ENCODE assay signal across 10 mouse cellular contexts in the genomic region with DNA sequence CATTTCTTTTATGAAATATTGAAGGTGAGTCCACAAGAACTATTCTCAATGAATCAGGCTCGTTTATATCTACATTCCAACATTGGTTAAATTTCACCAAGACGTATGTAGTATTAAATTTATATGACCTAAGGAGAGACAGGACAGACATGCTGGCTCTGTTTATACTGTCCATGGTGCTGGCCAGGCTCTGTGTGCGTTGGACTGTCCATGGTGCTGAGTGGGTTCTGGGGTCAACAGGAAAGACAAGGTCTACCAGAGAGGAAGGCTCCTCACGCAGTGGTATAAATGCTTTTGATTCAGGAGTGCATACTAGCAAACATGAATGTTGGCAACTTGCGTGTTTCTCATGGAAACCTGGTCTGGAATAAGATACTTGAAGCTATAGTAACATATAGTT.
A peak's percentile ranks its signal among the peaks of the same experiment; 100 is the strongest.
DNase-seq lines count a peak whose midpoint lies in the region; TF ChIP-seq lines count a peak whose summit lies in the region.
"Had no signal": no experiment of that assay in that cellular context is flagged by ENCODE, and none has a peak within 500 bp of the region (broad histone marks: within the 10 kb centered on the region; RNA-seq: fewer than 3 reads in every experiment).

No protein-coding gene starts in this region.

- no peak overlapping the region for H3ac ChIP-seq in myocyte (ENCODE audit: control insufficient read depth, insufficient read length)

- H3K4me2 ChIP-seq in myocyte (ENCODE audit: low read depth) = no peak overlapping the region
- H3K4me2 ChIP-seq: embryonic facial prominence, embryonic 15.5 days had no signal

- no peak overlapping the region for H3K4me3 ChIP-seq in myocyte
- H3K4me3 ChIP-seq: embryonic facial prominence, embryonic 15.5 days had no signal

- peak; percentile 70 for DNase-seq in heart, adult 11 months
- no peak for DNase-seq in heart, postnatal 25 days (ENCODE audit: low spot score)
- peak; percentile 37 for DNase-seq in lung, postnatal 10 days
- DNase-seq in lung, postnatal 25 days (ENCODE audit: low spot score) = no peak
- DNase-seq in embryo, embryonic 10 days (ENCODE audit: low spot score) = peak; percentile 60
- DNase-seq in frontal cortex, postnatal 10 days (ENCODE audit: low spot score in 2 of 2) = no peak
- no peak for DNase-seq in left cerebral cortex, adult 18-20 months (ENCODE audit: low spot score in 2 of 2)
- DNase-seq: midbrain, embryonic 14.5 days had no signal

- no peaks in the 10 kb centered on the region for H3K27me3 ChIP-seq in myocyte (ENCODE audit: control insufficient read depth, insufficient read depth, insufficient read length)
- H3K27me3 ChIP-seq: embryonic facial prominence, embryonic 15.5 days had no signal

- H3K79me2 ChIP-seq in myocyte (ENCODE audit: control insufficient read depth, insufficient read depth) = no peaks in the 10 kb centered on the region

- intact Hi-C loops in heart, postnatal 25 days (cut with DNase I) = no loop called here

- no peak for TF ChIP-seq POLR2A in myocyte (IDR thresholded peaks at IDR 0.05; ENCODE audit: insufficient read length, low read depth)

- no peaks in the 10 kb centered on the region for H3K36me3 ChIP-seq in myocyte (ENCODE audit: control insufficient read depth, insufficient read depth)
- H3K36me3 ChIP-seq: embryonic facial prominence, embryonic 15.5 days had no signal

TF ChIP-seq in myocyte, 11 proteins besides CTCF, POLR2A, EP300 and RAD21:
- no peak for TF ChIP-seq E2F4 (IDR thresholded peaks at IDR 0.05; ENCODE audit: insufficient read depth)
- peak; percentile 83 for TF ChIP-seq REST (IDR thresholded peaks at IDR 0.05; ENCODE audit: insufficient read depth, insufficient read length)
TF ChIP-seq in myocyte: peak in this region for 1.

Comparison
In these comparisons a context has a peak if more than half of its experiments do, and no peak if none do; other contexts are left out.
1. DNase-seq: peak in heart, adult 11 months (single experiment), lung, postnatal 10 days (single experiment) and embryo, embryonic 10 days (single experiment); none in heart, postnatal 25 days (single experiment), lung, postnatal 25 days (single experiment), frontal cortex, postnatal 10 days (0 of 2) and left cerebral cortex, adult 18-20 months (0 of 2).